Mouse (Mus musculus): ENCODE measurements around the gene Pkp4. TPM values are rescaled to one million over a fixed set of nuclear protein-coding genes. Genes with fewer than 3 reads are reported as not detected.

The Pkp4 gene
- polyA plus RNA-seq (2014; fragmentation: Illumina TruSeq; extraction: RNeasy Lipid Tissue Mini Kit (QIAGEN cat#74804); ENCODE audit: low read depth, low replicate concordance), result 54.5 TPM

DNA sequence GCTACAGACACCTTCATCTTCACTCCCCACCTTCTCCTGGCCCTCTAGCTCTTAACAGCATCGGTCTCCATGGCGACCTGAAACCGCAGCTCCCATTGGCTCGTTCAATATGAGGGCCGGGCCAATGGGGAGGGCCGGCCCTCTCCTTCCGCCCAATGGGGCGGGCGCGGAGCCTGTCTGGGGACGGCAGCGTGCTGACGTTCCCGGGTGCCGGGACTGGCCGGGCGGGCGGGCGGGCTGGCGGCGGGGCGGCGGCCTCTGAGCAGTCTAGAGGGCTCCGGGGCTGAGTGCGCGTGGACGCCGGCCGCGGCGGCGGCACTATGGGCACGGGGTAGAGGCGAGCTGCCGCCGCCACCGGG lies at the start of gene Pkp4, which contains the start of gene Ccdc148:
Gene Pkp4, plus strand, starts transcription at position 246 of the 359 bp plus-strand sequence.
Gene Ccdc148, minus strand, starts transcription at position 79 of the 359 bp plus-strand sequence.

Other genes starting within 250 kb of the Pkp4 start
- 1.5 TPM for gene Ccdc148, start 167 bp upstream of the Pkp4 start, polyA plus RNA-seq (2014; fragmentation: Illumina TruSeq; extraction: RNeasy Lipid Tissue Mini Kit (QIAGEN cat#74804); ENCODE audit: low read depth, low replicate concordance)